Mouse (Mus musculus) liver, embryonic 16.5 days (tissue): Measurements from ENCODE around the gene Pigp. TPM values are rescaled to one million over a fixed set of nuclear protein-coding genes. Genes with fewer than 3 reads are reported as not detected.
A peak's percentile ranks its signal among the peaks of the same experiment; 100 is the strongest.

ENCODE experiments used
- ATAC-seq: fragments of 200-750 bp; cut with Nextera tagmentation; 2 replicates; pipeline ENCODE4 v1.8.0; 2017; ENCODE audit warnings: low read depth, mild to moderate bottlenecking, moderate number of reproducible peaks, moderate library complexity
- H3K27ac ChIP-seq: fragments of 300-500 bp; sonication (generic); 2 replicates; pipeline ENCODE4 v1.5.1; 2014; ENCODE audit warnings: mild to moderate bottlenecking, low read length
- H3K27me3 ChIP-seq: fragments of 300-500 bp; sonication (generic); 2 replicates; pipeline ENCODE4 v1.6.1; 2014; ENCODE audit warnings: low read depth, low read length, mixed read lengths; ENCODE audit not compliant: control insufficient read depth, insufficient read depth
- H3K36me3 ChIP-seq: fragments of 300-500 bp; sonication (generic); 2 replicates; pipeline ENCODE4 v1.6.1; 2014; ENCODE audit warnings: mild to moderate bottlenecking; ENCODE audit not compliant: control insufficient read depth, insufficient read depth
- H3K4me1 ChIP-seq: fragments of 300-500 bp; sonication (generic); 2 replicates; pipeline ENCODE4 v1.6.1; 2014; ENCODE audit warnings: low read depth, low read length, mixed read lengths; ENCODE audit not compliant: control insufficient read depth
- H3K4me2 ChIP-seq: fragments of 300-500 bp; sonication (generic); 2 replicates; pipeline ENCODE4 v1.6.1; 2014; ENCODE audit warnings: low read depth, low read length, mixed read lengths
- H3K4me3 ChIP-seq: fragments of 300-500 bp; sonication (generic); 2 replicates; pipeline ENCODE4 v1.5.1; 2014; ENCODE audit warnings: low read depth, mild to moderate bottlenecking, low read length
- H3K9ac ChIP-seq: fragments of 300-500 bp; sonication (generic); 2 replicates; pipeline ENCODE4 v1.6.1; 2014; ENCODE audit warnings: low read depth, low read length
- H3K9me3 ChIP-seq: fragments of 300-500 bp; sonication (generic); replicated peaks from 2 replicates; pipeline ENCODE4 v1.6.1; 2016; ENCODE audit warnings: low read length; ENCODE audit not compliant: control insufficient read depth
- WGBS: fragments of 180-500 bp; shearing (Covaris S2); extraction: QIAGEN DNeasy Blood & Tissue Kit; methylation state at CpG from one replicate; pipeline ENCODE4 v1.1.7; 2014; ENCODE audit not compliant: insufficient replicate concordance; 5-methylcytosine and 5-hydroxymethylcytosine counted together
- polyA plus RNA-seq: library from polyadenylated mRNA; unstranded; fragments of >200 nt; fragmentation: Nextera tagmentation; extraction: Ambion mirVana; gene quantifications from 2 replicates; pipeline ENCODE4 v1.2.1, GENCODE M21; 2015

Pigp gene
- polyA plus RNA-seq, 1 experiment from 2014 or later: 47.5 TPM

GRCm38 (mm10) chr16:94314626-94315025 lies 57.0 kb downstream of the Pigp start:
- ATAC-seq: no peak
- WGBS: 89% methylated on average over 5 of the region's 5 CpGs

GRCm38 (mm10) chr16:94313229-94314030 lies 58.2 kb downstream of the Pigp start, which contains the start of gene Hlcs:
Hlcs (minus strand) TSS chr16:94313571.
- Histone ChIP-seq H3K4me2 (peak within 1 kb of the TSS; percentile 95), H3K27ac (peak within 1 kb of the TSS; percentile 93), H3K9ac (peak within 1 kb of the TSS; percentile 93), H3K27me3 (no peaks in the 10 kb centered on the region), H3K36me3 (no peaks in the 10 kb centered on the region), H3K4me3 (peak within 1 kb of the TSS; percentile 86), H3K4me1 (peaks cover 8% of the 10 kb centered on the region), H3K9me3 (no peaks in the 10 kb centered on the region)
- under 1% methylated on average over 62 of the region's 64 CpGs for WGBS
- peak; percentile 93 for ATAC-seq

More at GRCm38 (mm10) chr16:94314626-94315025, 57.0 kb downstream of the Pigp start:
- no peak overlapping the region for H3K4me2 ChIP-seq
- H3K27ac ChIP-seq: no peak overlapping the region
- peaks cover 8% of the 10 kb centered on the region for H3K4me1 ChIP-seq
- H3K36me3 ChIP-seq: no peaks in the 10 kb centered on the region
- no peak overlapping the region for H3K4me3 ChIP-seq
- no peak overlapping the region for H3K9ac ChIP-seq
- H3K9me3 ChIP-seq: no peaks in the 10 kb centered on the region
- no peaks in the 10 kb centered on the region for H3K27me3 ChIP-seq

- H3K27ac ChIP-seq: peak overlapping the region; percentile 93
- H3K4me2 ChIP-seq: peak overlapping the region; percentile 95
- no peaks in the 10 kb centered on the region for H3K9me3 ChIP-seq
- no peaks in the 10 kb centered on the region for H3K27me3 ChIP-seq
- ATAC-seq: peak; percentile 68
- peak overlapping the region; percentile 93 for H3K9ac ChIP-seq
- WGBS: under 1% methylated on average over 20 of the region's 20 CpGs
- H3K4me1 ChIP-seq: peaks cover 8% of the 10 kb centered on the region
- no peaks in the 10 kb centered on the region for H3K36me3 ChIP-seq
- peak overlapping the region; percentile 86 for H3K4me3 ChIP-seq
Measured at GRCm38 (mm10) chr16:94312663-94313228, 58.9 kb downstream of the Pigp start.

- no peak for ATAC-seq
- H3K4me1 ChIP-seq: peaks cover 8% of the 10 kb centered on the region
- H3K27ac ChIP-seq: no peak overlapping the region
- H3K9me3 ChIP-seq: no peaks in the 10 kb centered on the region
- H3K27me3 ChIP-seq: no peaks in the 10 kb centered on the region
- H3K9ac ChIP-seq: no peak overlapping the region
- no peak overlapping the region for H3K4me3 ChIP-seq
- no peaks in the 10 kb centered on the region for H3K36me3 ChIP-seq
- WGBS: 73% methylated on average over 4 of the region's 4 CpGs
- peak overlapping the region; percentile 95; the same call in 1 of the 2 replicates for H3K4me2 ChIP-seq
Measured at GRCm38 (mm10) chr16:94311931-94312330, 59.7 kb downstream of the Pigp start.

GRCm38 (mm10) chr16:94311416-94311815 lies 60.2 kb downstream of the Pigp start:
- peaks cover 8% of the 10 kb centered on the region for H3K4me1 ChIP-seq
- H3K27ac ChIP-seq: no peak overlapping the region
- H3K4me2 ChIP-seq: no peak overlapping the region
- H3K9ac ChIP-seq: no peak overlapping the region
- no peak for ATAC-seq
- H3K36me3 ChIP-seq: no peaks in the 10 kb centered on the region
- H3K4me3 ChIP-seq: no peak overlapping the region
- H3K27me3 ChIP-seq: no peaks in the 10 kb centered on the region
- WGBS: 50% methylated on average over 1 of the region's 1 CpGs
- H3K9me3 ChIP-seq: no peaks in the 10 kb centered on the region

GRCm38 (mm10) chr16:94309025-94309424 lies 62.6 kb downstream of the Pigp start:
- H3K9me3 ChIP-seq: no peaks in the 10 kb centered on the region
- no peaks in the 10 kb centered on the region for H3K36me3 ChIP-seq
- H3K27ac ChIP-seq: no peak overlapping the region
- H3K4me2 ChIP-seq: no peak overlapping the region
- H3K4me3 ChIP-seq: no peak overlapping the region
- WGBS: 73% methylated on average over 4 of the region's 4 CpGs
- no peaks in the 10 kb centered on the region for H3K27me3 ChIP-seq
- no peak overlapping the region for H3K9ac ChIP-seq
- no peak for ATAC-seq
- H3K4me1 ChIP-seq: peaks cover 8% of the 10 kb centered on the region

Other genes with a start within 250 kb of the Pigp start
- 2.2 and 2.3 TPM in 2 replicates for gene Hlcs, start 58.3 kb downstream of the Pigp start, polyA plus RNA-seq
- 1.7 and 1.9 TPM in 2 replicates for gene Ripply3, start 43.4 kb downstream of the Pigp start, polyA plus RNA-seq
- 21.3 and 25.0 TPM in 2 replicates for gene Ttc3, start 1.2 kb downstream of the Pigp start, polyA plus RNA-seq
- 19.4 and 24.0 TPM in 2 replicates for gene Vps26c, start 155.0 kb upstream of the Pigp start, polyA plus RNA-seq
- gene Dyrk1a, start 198.2 kb upstream of the Pigp start, polyA plus RNA-seq: 4.0 TPM in 2 replicates